Mouse (Mus musculus) CH12.LX (cell line): Measurements from ENCODE around the gene Apom. TPM values are rescaled to one million over a fixed set of nuclear protein-coding genes. Genes with fewer than 3 reads are reported as not detected.

Experiments
- DNase-seq: peaks from one replicate; pipeline ENCODE4 v3.0.0-alpha.2; 2013; ENCODE audit errors: extremely low read depth
- H3K27ac ChIP-seq: 2 replicates; pipeline ENCODE4 v1.5.1; 2012; ENCODE audit warnings: low read depth, mild to moderate bottlenecking, control low read depth, moderate library complexity; ENCODE audit not compliant: insufficient read depth
- H3K27me3 ChIP-seq: replicated peaks from 2 replicates; pipeline ENCODE3; 2012; ENCODE audit warnings: inconsistent platforms
- H3K36me3 ChIP-seq, 2 experiments: replicated peaks in 1 of 2; 2 replicates each; pipeline versions ENCODE3 to v1.6.1; 2012; ENCODE audit warnings: inconsistent platforms in 1 of 2, low read length in 1 of 2, mild to moderate bottlenecking in 1 of 2, mixed read lengths in 1 of 2, moderate library complexity in 1 of 2; ENCODE audit not compliant: control insufficient read depth in 1 of 2, insufficient read depth in 1 of 2
- H3K4me1 ChIP-seq, 2 experiments: 2 replicates each; pipeline ENCODE4 v1.6.1; 2012; ENCODE audit warnings: inconsistent platforms in 1 of 2, moderate library complexity in 1 of 2; ENCODE audit not compliant: insufficient read depth in 2 of 2, control insufficient read depth in 1 of 2
- H3K4me2 ChIP-seq: 2 replicates; pipeline ENCODE4 v1.6.1; 2012; ENCODE audit warnings: low read depth, mild to moderate bottlenecking, control low read depth; ENCODE audit not compliant: poor library complexity, insufficient read depth, severe bottlenecking
- H3K4me3 ChIP-seq, 3 experiments: fragments of 150-350 bp in 1 of 3; sonication (generic) in 1 of 3; replicated peaks in 1 of 3; 2 replicates each; pipeline versions ENCODE3 to v1.5.1; 2011 to 2012; ENCODE audit warnings: low read depth in 2 of 3, low read length in 2 of 3, mild to moderate bottlenecking in 2 of 3, moderate library complexity in 2 of 3, control low read depth in 1 of 3, improper control_type of control experiment in 1 of 3, inconsistent platforms in 1 of 3, mixed read lengths in 1 of 3; ENCODE audit not compliant: poor library complexity in 1 of 3
- H3K79me2 ChIP-seq: replicated peaks from 2 replicates; pipeline ENCODE4 v1.6.1; 2012; ENCODE audit warnings: mild to moderate bottlenecking, moderate library complexity; ENCODE audit not compliant: control insufficient read depth, poor library complexity, insufficient read depth, severe bottlenecking; ENCODE audit errors: extremely low read depth
- H3K9ac ChIP-seq: 2 replicates; pipeline ENCODE4 v1.6.1; 2012; ENCODE audit warnings: low read depth, mild to moderate bottlenecking, control low read depth, moderate library complexity; ENCODE audit not compliant: insufficient read depth
- H3K9me3 ChIP-seq: replicated peaks from 2 replicates; pipeline ENCODE3; 2012; ENCODE audit warnings: low read length, inconsistent platforms, mixed read lengths
- BHLHE40 ChIP-seq: IDR thresholded peaks from 2 replicates; pipeline ENCODE4 v1.6.1; 2011; ENCODE audit warnings: mild to moderate bottlenecking, low read depth, low read length, improper control_type of control experiment
- CHD1 ChIP-seq: IDR thresholded peaks from 2 replicates; pipeline ENCODE4 v1.6.1; 2012; ENCODE audit warnings: low read depth, low read length, improper control_type of control experiment, inconsistent platforms
- CHD2 ChIP-seq: IDR thresholded peaks from 2 replicates; pipeline ENCODE4 v1.6.1; 2011; ENCODE audit warnings: low read length, improper control_type of control experiment
- CTCF ChIP-seq, 2 experiments: IDR thresholded peaks in 1 of 2; conservative IDR thresholded peaks in 1 of 2; 2 replicates each; pipeline ENCODE4 v1.5.1; 2011 to 2012; ENCODE audit warnings: low read depth in 2 of 2, low read length in 2 of 2, improper control_type of control experiment in 1 of 2, inconsistent platforms in 1 of 2, mild to moderate bottlenecking in 1 of 2, moderate library complexity in 1 of 2
- ELF1 ChIP-seq: IDR thresholded peaks from 2 replicates; pipeline ENCODE4 v1.6.1; 2014; ENCODE audit warnings: low read depth, mild to moderate bottlenecking, inconsistent platforms, low read length, improper control_type of control experiment
- GABPA ChIP-seq: IDR thresholded peaks from 2 replicates; pipeline ENCODE4 v1.6.1; 2012; ENCODE audit warnings: low read depth, low read length, improper control_type of control experiment, inconsistent platforms; ENCODE audit not compliant: insufficient replicate concordance
- JUN ChIP-seq: IDR thresholded peaks from 2 replicates; pipeline ENCODE4 v1.6.1; 2011; ENCODE audit warnings: low read depth, mild to moderate bottlenecking, low read length, improper control_type of control experiment, moderate library complexity; ENCODE audit not compliant: insufficient read depth
- KAT2A ChIP-seq: IDR thresholded peaks from 2 replicates; pipeline ENCODE4 v1.6.1; 2012; ENCODE audit warnings: low read length, improper control_type of control experiment, inconsistent platforms; ENCODE audit not compliant: insufficient replicate concordance
- MEF2A ChIP-seq: IDR thresholded peaks from 2 replicates; pipeline ENCODE4 v1.6.1; 2014; ENCODE audit warnings: low read depth, mild to moderate bottlenecking, inconsistent platforms, low read length, improper control_type of control experiment, borderline replicate concordance
- MXI1 ChIP-seq: IDR thresholded peaks from 2 replicates; pipeline ENCODE4 v1.6.1; 2011; ENCODE audit warnings: mild to moderate bottlenecking, low read depth, low read length, improper control_type of control experiment
- MYC ChIP-seq: IDR thresholded peaks from 2 replicates; pipeline ENCODE4 v1.6.1; 2011; ENCODE audit warnings: low read depth, mild to moderate bottlenecking, improper control_type of control experiment, low read length
- NRF1 ChIP-seq: IDR thresholded peaks from 2 replicates; pipeline ENCODE4 v1.6.1; 2014; ENCODE audit warnings: low read depth, mild to moderate bottlenecking, inconsistent platforms, low read length, improper control_type of control experiment, moderate library complexity
- PAX5 ChIP-seq: IDR thresholded peaks from 2 replicates; pipeline ENCODE4 v1.6.1; 2012; ENCODE audit warnings: low read length, inconsistent platforms, mixed read lengths
- SIN3A ChIP-seq: IDR thresholded peaks from 2 replicates; pipeline ENCODE4 v1.6.1; 2012; ENCODE audit warnings: low read length, improper control_type of control experiment, inconsistent platforms
- TBP ChIP-seq: conservative IDR thresholded peaks from 2 replicates; pipeline ENCODE4 v1.6.1; 2011; ENCODE audit warnings: low read depth, low read length, improper control_type of control experiment
- USF2 ChIP-seq: conservative IDR thresholded peaks from 2 replicates; pipeline ENCODE4 v1.6.1; 2011; ENCODE audit warnings: low read depth, low read length, improper control_type of control experiment
- ZKSCAN1 ChIP-seq: IDR thresholded peaks from 2 replicates; pipeline ENCODE4 v1.6.1; 2012; ENCODE audit warnings: low read depth, inconsistent platforms, low read length, improper control_type of control experiment, borderline replicate concordance
- ZMIZ1 ChIP-seq: IDR thresholded peaks from 2 replicates; pipeline ENCODE4 v1.6.1; 2012; ENCODE audit warnings: low read depth, mild to moderate bottlenecking, inconsistent platforms, low read length, improper control_type of control experiment
- ZNF384 ChIP-seq: IDR thresholded peaks from 2 replicates; pipeline ENCODE4 v1.6.1; 2012; ENCODE audit warnings: low read depth, low read length, improper control_type of control experiment, inconsistent platforms
- dilution Hi-C: fragments of 300-500 bp; cut with MboI; formaldehyde crosslinking; loops from 2 replicates; pipeline ENCODE4 v1.14.3; 2020; ENCODE audit warnings: low sequenced_read_pairs; ENCODE audit not compliant: extremely low pct_unique_long_range_greater_than_20kb, extremely low pct_ligation_motif_present
- in situ Hi-C: fragments of 300-500 bp; cut with MboI; formaldehyde crosslinking; loops from 3 replicates; pipeline ENCODE4 v1.14.3; 2019; ENCODE audit warnings: low sequenced_read_pairs, low pct_ligation_motif_present, low pct_unique_long_range_greater_than_20kb, mixed read lengths
- polyA plus RNA-seq: library from polyadenylated mRNA; unstranded; fragments of >175 nt; gene quantifications from 2 replicates; pipeline ENCODE4 v1.2.1, GENCODE M21; 2012; ENCODE audit warnings: low read depth; ENCODE audit not compliant: insufficient read length
- total RNA-seq, 2 experiments: library from RNA; depleted of rRNA; stranded (reverse); fragments of 300-350 nt in 1 of 2; fragments of >200 nt in 1 of 2; gene quantifications; 2 replicates each; pipeline ENCODE4 v1.2.3; 2012 to 2014

Gene Apom
- total and polyA plus RNA-seq, 3 experiments, result 0.39 TPM; not detected in 2

GRCm38 (mm10) chr17:35094475-35095365, 37.1 kb downstream of the Apom start:
- no peak overlapping the region for H3K4me2 ChIP-seq
- TF ChIP-seq MYC (no peak), ZNF384 (peak; percentile 20; the same call in 1 of the 2 replicates), NRF1 (no peak), ZMIZ1 (no peak), CHD2 (no peak), KAT2A (no peak), MEF2A (no peak)
- H3K79me2 ChIP-seq, result no peaks in the 10 kb centered on the region; the same call in 1 of the 2 replicates
- in situ Hi-C loops (no loop called here), dilution Hi-C loops (no loop called here)
- H3K27ac ChIP-seq, result no peak overlapping the region
- H3K4me3 ChIP-seq, result no peak overlapping the region
- H3K9ac ChIP-seq, result no peak overlapping the region
- H3K36me3 ChIP-seq, result peaks cover 42 to 85% of the 10 kb centered on the region in 2 experiments
- H3K9me3 ChIP-seq, result no peaks in the 10 kb centered on the region
- peaks cover 3 to 20% of the 10 kb centered on the region in 2 experiments for H3K4me1 ChIP-seq
- no peak for DNase-seq
- H3K27me3 ChIP-seq, result no peaks in the 10 kb centered on the region

GRCm38 (mm10) chr17:35092403-35093198, 39.2 kb downstream of the Apom start:
- Histone ChIP-seq H3K36me3 (peaks cover 37 to 66% of the 10 kb centered on the region in 2 experiments), H3K4me2 (no peak overlapping the region), H3K4me1 (peaks cover 3 to 20% of the 10 kb centered on the region in 2 experiments), H3K9me3 (no peaks in the 10 kb centered on the region), H3K27me3 (peaks cover 3% of the 10 kb centered on the region), H3K9ac (no peak overlapping the region), H3K4me3 (no peak overlapping the region), H3K27ac (no peak overlapping the region), H3K79me2 (no peaks in the 10 kb centered on the region; the same call in 1 of the 2 replicates)
- TF ChIP-seq SIN3A (no peak), CTCF (conservative IDR thresholded peaks at IDR 0.05 in 1 of 2, IDR thresholded peaks at IDR 0.05 in 1 of 2; ENCODE audit: low read depth in 2 of 2, low read length in 2 of 2) (no peak), ZNF384 (no peak), BHLHE40 (no peak), TBP (no peak), ELF1 (no peak), PAX5 (no peak), ZKSCAN1 (no peak), MXI1 (no peak), JUN (no peak), CHD1 (no peak), GABPA (no peak), MYC (no peak), NRF1 (no peak), USF2 (no peak)
- dilution Hi-C loops, result no loop called here
- DNase-seq, result no peak
- in situ Hi-C loops, result no loop called here
